Mouse (Mus musculus) heart, postnatal 36 days (tissue): ENCODE data around the gene Pm20d1. TPM values are rescaled to one million over a fixed set of nuclear protein-coding genes. Genes with fewer than 3 reads are reported as not detected.

Source experiments
- DNase-seq, 2 experiments: peaks; one replicate each; pipeline ENCODE4 v3.0.0; 2021 to 2022
- intact Hi-C: fragments of 180-260 bp; cut with DNase I; formaldehyde crosslinking; loops from one replicate; pipeline ENCODE4 v1.15.1; 2025
- total RNA-seq, 2 experiments: library from RNA; stranded (reverse); gene quantifications; 2 replicates each; pipeline ENCODE4 v1.2.3; 2021

Gene Pm20d1
- total RNA-seq: 1 to 10 TPM; 5.7 to 7.0 TPM

GRCm38 (mm10) chr1:131797202-131797909 lies at the start of gene Pm20d1:
Gene Pm20d1 (plus strand): TSS chr1:131797381.
- peak; percentile 44 to 49 for DNase-seq
- intact Hi-C loops: no loop called here

GRCm38 (mm10) chr1:131747761-131748160 lies 49.4 kb upstream of the Pm20d1 start:
- no peak for DNase-seq
- intact Hi-C loops: no loop called here

- intact Hi-C loops: no loop called here
- no peak for DNase-seq
Measured at GRCm38 (mm10) chr1:131748636-131749035, 48.5 kb upstream of the Pm20d1 start.

DNA sequence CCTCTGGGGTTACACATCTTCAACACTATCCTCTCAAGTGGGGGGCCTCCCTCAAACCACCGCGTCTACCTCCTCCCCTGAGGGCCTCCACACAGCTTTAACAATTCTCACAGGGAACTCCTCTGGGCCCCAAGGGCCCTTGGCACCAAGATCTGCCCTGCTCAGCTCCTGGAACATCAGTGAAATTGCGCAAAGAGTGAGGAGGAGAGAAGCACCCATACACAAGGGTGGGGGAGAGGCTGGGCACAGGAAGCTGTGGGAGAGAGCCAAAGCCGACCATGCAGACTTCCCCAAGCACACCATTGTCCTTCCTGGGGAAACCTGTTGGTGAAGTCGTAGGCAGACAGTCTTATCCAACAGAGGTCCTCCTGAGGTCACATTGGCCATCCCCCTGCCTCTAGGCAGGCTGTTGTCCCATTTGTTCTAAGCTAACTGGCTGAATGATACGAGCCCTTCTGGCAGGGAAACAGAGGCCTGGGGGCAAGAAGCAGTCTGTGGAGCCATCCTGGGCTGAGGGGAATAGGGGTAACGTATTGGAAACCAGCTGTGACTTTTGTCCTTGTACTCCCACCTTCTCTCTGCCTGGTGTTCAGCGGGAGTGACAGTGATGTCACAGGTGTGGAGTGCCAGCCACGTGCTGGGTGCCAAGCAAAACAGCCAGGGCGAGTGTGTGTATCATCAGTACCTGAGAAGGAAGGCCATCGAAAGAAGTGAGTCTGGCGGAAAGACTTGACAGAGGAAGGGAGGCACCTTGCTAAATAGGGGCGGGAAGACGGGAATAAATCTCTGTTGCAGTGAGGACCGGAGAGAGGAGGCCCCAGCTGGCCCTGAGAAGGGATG lies 47.3 kb upstream of the Pm20d1 start:
- intact Hi-C loops: no loop called here
- no peak for DNase-seq

- peak in 1 of 2 experiments; percentile 15 for DNase-seq
- intact Hi-C loops: no loop called here
Measured at GRCm38 (mm10) chr1:131751181-131751890, 45.8 kb upstream of the Pm20d1 start.

- intact Hi-C loops: no loop called here
- no peak for DNase-seq
Measured at GRCm38 (mm10) chr1:131751891-131752311, 45.3 kb upstream of the Pm20d1 start.

GRCm38 (mm10) chr1:131754212-131754829 lies 42.9 kb upstream of the Pm20d1 start:
- DNase-seq: no peak
- intact Hi-C loops: no loop called here

DNA sequence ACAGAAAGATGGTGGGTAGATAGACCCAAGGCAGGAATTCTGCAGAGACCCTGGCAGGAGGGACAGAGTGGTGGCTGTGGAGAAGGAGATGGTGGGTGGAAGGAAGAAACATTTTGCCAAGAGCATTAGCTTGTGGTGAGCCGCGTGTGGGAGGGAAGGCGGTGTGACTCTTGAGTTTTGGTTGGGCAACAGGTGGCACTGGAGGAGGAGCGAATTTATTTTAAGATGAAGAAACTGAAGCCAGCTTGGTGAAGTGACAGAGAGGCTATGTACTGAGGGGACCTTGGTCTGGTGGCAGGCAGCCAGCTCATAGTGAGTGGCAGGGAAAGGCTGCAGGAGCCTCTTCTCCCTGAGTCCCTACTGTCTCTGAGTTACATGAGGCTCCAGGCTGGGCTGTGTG lies 42.3 kb upstream of the Pm20d1 start:
- intact Hi-C loops: no loop called here
- peak; percentile 39 to 55 for DNase-seq

- DNase-seq: no peak
- intact Hi-C loops: no loop called here
Measured at GRCm38 (mm10) chr1:131757211-131757610, 40.0 kb upstream of the Pm20d1 start.

- intact Hi-C loops: no loop called here
- DNase-seq: no peak
Measured at GRCm38 (mm10) chr1:131758796-131759195, 38.4 kb upstream of the Pm20d1 start.

- intact Hi-C loops: no loop called here
- DNase-seq: peak in 1 of 2 experiments; percentile 0
Measured at GRCm38 (mm10) chr1:131759667-131760427, 37.3 kb upstream of the Pm20d1 start.

- intact Hi-C loops: no loop called here
- peak in 1 of 2 experiments; percentile 1 for DNase-seq
Measured at GRCm38 (mm10) chr1:131760428-131760820, 36.8 kb upstream of the Pm20d1 start.

GRCm38 (mm10) chr1:131761079-131761831 lies 35.9 kb upstream of the Pm20d1 start:
- intact Hi-C loops: no loop called here
- DNase-seq: peak in 1 of 2 experiments; percentile 0

DNA sequence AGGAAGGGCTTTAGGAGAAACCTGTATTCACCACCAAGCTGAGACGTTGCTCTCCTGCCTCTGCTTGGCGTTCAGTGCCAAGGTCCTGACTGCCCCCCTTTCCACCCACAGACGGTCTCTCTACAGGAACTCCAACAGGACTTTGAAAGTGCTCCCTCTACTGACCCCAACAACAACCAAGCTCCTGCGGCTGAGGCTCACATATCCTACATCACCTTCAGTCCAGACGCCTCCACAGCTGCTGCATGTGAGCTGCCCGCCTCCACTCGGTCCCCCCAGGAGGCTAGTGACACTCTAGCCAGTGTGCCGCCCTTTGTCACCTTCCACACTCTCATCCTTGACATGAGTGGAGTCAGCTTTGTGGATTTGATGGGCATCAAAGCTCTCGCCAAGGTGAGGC lies 33.5 kb upstream of the Pm20d1 start:
- intact Hi-C loops: no loop called here
- no peak for DNase-seq

DNA sequence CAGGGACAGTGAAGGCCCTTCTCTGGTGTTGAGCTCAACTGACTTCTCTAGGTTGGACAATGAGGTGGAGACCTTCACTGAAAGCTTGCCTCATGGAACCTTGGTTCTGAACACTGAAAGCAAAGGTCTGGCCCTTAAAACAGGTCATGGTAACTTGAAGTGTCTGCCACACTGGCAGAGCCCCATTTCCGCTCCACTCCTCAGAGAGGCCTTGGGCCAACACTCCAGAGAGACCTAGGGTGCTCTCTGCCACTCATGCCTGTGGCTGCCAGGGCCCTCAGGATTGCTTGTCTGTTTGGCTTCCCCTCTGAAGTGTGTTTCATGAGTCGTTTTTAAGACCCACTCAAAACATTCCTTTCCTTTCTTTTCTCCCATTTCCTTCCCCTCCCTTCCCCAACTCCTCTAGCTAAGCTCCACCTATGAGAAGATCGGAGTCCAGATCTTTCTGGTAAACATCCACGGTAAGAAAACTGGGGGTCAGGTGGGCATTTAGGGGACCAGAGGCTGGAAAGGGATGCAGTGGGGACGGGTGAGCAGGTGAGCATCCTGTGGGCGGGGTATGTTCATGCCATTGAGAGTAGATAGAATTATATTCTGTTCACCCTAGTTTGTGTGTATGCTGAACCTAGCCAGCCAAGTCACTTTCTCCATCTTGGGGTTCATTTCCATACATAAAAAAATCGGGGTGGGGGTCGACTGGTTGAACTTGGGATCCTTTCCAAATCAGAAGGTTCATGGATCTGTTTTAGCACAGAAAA lies 32.4 kb upstream of the Pm20d1 start:
- intact Hi-C loops: loop anchor here (1.0 kb wide), 4 partner anchors 52 to 151 kb away; no protein-coding TSS in a partner anchor

DNA sequence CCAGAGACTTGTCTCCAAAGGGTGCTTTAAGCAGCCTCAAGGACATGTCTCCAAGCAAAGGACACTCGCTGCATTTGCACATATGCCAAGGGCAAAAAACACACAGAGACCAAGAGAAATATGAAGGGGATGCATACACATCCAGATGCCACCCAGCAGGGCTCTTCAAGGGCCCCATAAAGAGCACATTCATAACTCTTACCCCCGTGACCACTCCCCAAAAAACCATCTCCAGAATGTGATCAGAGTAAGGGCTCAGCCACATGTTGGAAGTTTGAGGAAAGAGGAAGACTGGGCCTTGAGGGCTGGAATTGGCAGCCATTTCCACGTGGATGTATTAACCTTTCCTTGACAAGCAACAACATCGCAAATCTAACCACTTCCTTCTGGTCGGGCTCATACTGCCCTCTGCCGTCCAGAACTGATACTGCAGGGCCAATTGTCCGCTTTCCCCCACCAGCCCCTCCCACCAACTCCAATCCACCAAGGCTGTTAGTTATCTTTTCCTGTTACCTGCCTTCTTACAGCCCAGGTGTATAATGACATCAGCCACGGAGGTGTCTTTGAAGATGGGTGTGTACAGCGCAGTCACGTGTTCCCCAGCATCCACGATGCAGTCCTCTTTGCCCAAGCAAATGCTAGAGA lies 31.7 kb upstream of the Pm20d1 start:
- intact Hi-C loops: loop anchor here (1.0 kb wide), 4 partner anchors 53 to 152 kb away; no protein-coding TSS in a partner anchor
- DNase-seq: peak; percentile 85 to 88

More for the DNA sequence above, 32.4 kb upstream of the Pm20d1 start:
- DNase-seq: no peak

DNA sequence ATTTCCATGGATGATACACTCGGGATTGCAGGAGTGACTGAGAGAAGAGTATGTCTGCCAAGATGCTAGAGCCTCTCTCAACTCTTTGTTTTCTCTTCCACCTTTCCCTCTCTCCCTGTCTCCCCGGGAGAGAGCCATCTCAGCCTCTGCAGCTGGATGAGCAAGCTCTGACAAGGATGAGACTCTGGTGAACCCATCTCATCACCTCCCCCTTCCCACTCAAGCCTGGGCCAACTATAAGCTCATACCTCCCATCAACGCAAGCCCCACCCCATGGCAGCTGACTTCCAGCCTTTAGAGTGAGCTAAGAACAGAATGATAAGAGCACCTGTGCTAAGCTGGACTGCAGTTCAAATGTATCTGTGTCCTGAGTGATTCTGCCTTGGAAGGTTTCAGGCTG lies 27.9 kb upstream of the Pm20d1 start:
- no peak for DNase-seq
- intact Hi-C loops: no loop called here

GRCm38 (mm10) chr1:131770656-131771055 lies 26.5 kb upstream of the Pm20d1 start:
- peak; percentile 37 to 60 for DNase-seq
- intact Hi-C loops: no loop called here
